Mouse (Mus musculus) liver, embryonic 11.5 days (tissue): Measurements from ENCODE around the gene Alg12. TPM values are rescaled to one million over a fixed set of nuclear protein-coding genes. Genes with fewer than 3 reads are reported as not detected.
"Not testable (repeated sequence)": the region's sequence is repeated elsewhere in the genome, so short reads cannot be mapped to it uniquely, and the experiment has no call there.

Source experiments
- ATAC-seq: fragments of 200-750 bp; cut with Nextera tagmentation; replicated peaks from 2 replicates; pipeline ENCODE4 v1.8.0; 2017; ENCODE audit warnings: moderate number of reproducible peaks, mild to moderate bottlenecking, moderate TSS enrichment, moderate library complexity; ENCODE audit not compliant: low FRiP score
- DNase-seq: peaks from one replicate; pipeline ENCODE4 v3.0.0-alpha.2; 2017; ENCODE audit warnings: low spot score
- H3K27ac ChIP-seq: fragments of 300-500 bp; sonication (generic); 2 replicates; pipeline ENCODE4 v1.5.1; 2014; ENCODE audit warnings: mild to moderate bottlenecking, low read depth, low read length, control low read depth
- H3K27me3 ChIP-seq: fragments of 300-500 bp; sonication (generic); replicated peaks from 2 replicates; pipeline ENCODE4 v1.6.1; 2014; ENCODE audit warnings: low read length, mixed read lengths; ENCODE audit not compliant: control insufficient read depth, insufficient read depth
- H3K36me3 ChIP-seq: fragments of 300-500 bp; sonication (generic); 2 replicates; pipeline ENCODE4 v1.6.1; 2014; ENCODE audit warnings: mild to moderate bottlenecking, low read length, moderate library complexity, mixed read lengths; ENCODE audit not compliant: control insufficient read depth, insufficient read depth
- H3K4me1 ChIP-seq: fragments of 300-500 bp; sonication (generic); replicated peaks from 2 replicates; pipeline ENCODE4 v1.6.1; 2014; ENCODE audit warnings: low read length, mixed read lengths; ENCODE audit not compliant: control insufficient read depth, insufficient read depth
- H3K4me2 ChIP-seq: fragments of 300-500 bp; sonication (generic); 2 replicates; pipeline ENCODE4 v1.6.1; 2014; ENCODE audit warnings: mild to moderate bottlenecking, control low read depth, moderate library complexity
- H3K4me3 ChIP-seq: fragments of 300-500 bp; sonication (generic); 2 replicates; pipeline ENCODE4 v1.5.1; 2014; ENCODE audit warnings: low read depth, low read length, control low read depth
- H3K9ac ChIP-seq: fragments of 300-500 bp; sonication (generic); 2 replicates; pipeline ENCODE4 v1.6.1; 2014; ENCODE audit warnings: low read depth, low read length, control low read depth
- H3K9me3 ChIP-seq: fragments of 300-500 bp; sonication (generic); 2 replicates; pipeline ENCODE4 v1.6.1; 2016; ENCODE audit warnings: low read length, inconsistent platforms, mixed read lengths; ENCODE audit not compliant: control insufficient read depth
- WGBS: fragments of 180-500 bp; shearing (Covaris S2); extraction: QIAGEN DNeasy Blood & Tissue Kit; methylation state at CpG from one replicate; pipeline ENCODE4 v1.1.7; 2014; 5-methylcytosine and 5-hydroxymethylcytosine counted together
- polyA plus RNA-seq: library from polyadenylated mRNA; unstranded; fragments of >200 nt; fragmentation: Nextera tagmentation; extraction: Ambion mirVana; gene quantifications from 2 replicates; pipeline ENCODE4 v1.2.1, GENCODE M21; 2014

Gene Alg12
- polyA plus RNA-seq, 1 experiment from 2014 or later = 13.9 TPM

DNA sequence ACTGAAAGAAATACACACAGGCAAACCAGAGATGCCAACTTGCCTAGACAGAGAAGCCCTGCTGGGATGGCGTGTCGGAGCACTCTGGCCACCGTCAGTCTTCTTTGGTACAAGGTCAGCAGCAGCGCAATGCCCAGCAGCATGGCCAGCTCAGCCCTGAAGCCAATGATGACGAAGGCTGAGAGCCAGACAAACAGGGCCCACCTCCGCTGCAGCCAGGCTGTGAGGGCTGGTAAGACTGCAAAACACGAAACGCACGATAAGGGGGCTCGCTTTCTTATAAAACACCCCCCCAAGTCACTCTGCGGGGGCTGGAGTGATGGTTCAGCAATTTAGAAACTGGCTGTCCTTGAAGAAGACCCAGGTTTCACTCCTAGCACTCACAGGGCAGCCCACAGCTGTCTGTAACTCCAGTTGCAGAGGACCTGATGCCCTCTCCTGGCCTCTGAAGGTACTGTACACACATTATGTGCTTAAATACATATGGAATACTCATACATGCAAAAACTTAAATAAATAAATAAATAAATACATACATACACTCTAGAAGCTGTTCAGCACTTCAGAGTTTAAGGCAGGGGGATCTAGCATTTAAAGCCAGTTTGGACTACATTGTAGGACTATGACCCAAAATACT, 4.6 kb downstream of the Alg12 start:
- Histone ChIP-seq H3K9me3 (no peaks in the 10 kb centered on the region), H3K4me2 (no peak overlapping the region), H3K4me1 (no peaks in the 10 kb centered on the region), H3K27me3 (no peaks in the 10 kb centered on the region), H3K36me3 (peaks cover 18% of the 10 kb centered on the region), H3K27ac (no peak overlapping the region), H3K9ac (no peak overlapping the region), H3K4me3 (no peak overlapping the region)
- DNase-seq = no peak
- ATAC-seq = no peak
- WGBS = 94% methylated on average over 11 of the region's 11 CpGs

DNA sequence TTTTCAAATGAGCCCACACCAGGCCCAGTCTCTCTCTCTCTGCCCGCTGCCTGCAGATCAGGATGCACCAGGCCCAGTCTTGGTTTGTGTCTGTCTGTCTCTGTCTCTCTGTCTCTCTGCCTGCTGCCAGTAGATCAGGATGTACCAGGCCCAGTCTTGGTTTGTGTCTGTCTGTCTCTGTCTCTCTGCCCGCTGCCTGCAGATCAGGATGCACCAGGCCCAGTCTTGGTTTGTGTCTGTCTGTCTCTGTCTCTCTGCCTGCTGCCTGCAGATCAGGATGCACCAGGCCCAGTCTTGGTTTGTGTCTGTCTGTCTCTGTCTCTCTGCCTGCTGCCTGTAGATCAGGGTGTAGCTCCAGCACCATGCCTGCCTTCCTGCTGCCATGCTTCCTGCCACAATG, 5.2 kb downstream of the Alg12 start:
- H3K4me3 ChIP-seq, H3K27me3 ChIP-seq, DNase-seq, H3K4me2 ChIP-seq, H3K9ac ChIP-seq, ATAC-seq, H3K9me3 ChIP-seq, H3K27ac ChIP-seq, H3K4me1 ChIP-seq: not testable (repeated sequence)
- WGBS = 92% methylated on average over 2 of the region's 2 CpGs
- H3K36me3 ChIP-seq = peaks cover 18% of the 10 kb centered on the region

DNA sequence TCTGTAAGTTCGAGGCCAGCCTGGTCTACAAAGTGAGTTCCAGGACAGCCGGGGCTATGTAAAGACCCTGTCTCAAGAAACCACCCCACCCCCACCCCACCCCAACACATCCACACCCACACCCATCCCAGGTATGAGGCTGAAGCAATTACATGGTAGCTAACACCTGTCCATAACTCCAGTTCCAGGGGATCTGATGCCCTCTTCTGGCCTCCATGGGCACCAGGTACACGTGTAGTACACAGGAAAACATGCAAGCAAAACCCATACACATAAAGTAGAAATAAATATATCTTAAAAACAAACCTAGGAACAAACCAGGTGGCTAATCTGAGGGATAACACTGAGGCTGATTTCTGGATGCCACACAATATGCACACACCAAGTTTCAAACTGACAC, 5.9 kb downstream of the Alg12 start:
- H3K9ac ChIP-seq = no peak overlapping the region
- ATAC-seq (no peak), DNase-seq (no peak)
- WGBS = 82% methylated on average over 3 of the region's 3 CpGs
- no peaks in the 10 kb centered on the region for H3K9me3 ChIP-seq
- no peak overlapping the region for H3K27ac ChIP-seq
- no peaks in the 10 kb centered on the region for H3K27me3 ChIP-seq
- H3K4me1 ChIP-seq = no peaks in the 10 kb centered on the region
- no peak overlapping the region for H3K4me3 ChIP-seq
- peaks cover 18% of the 10 kb centered on the region for H3K36me3 ChIP-seq
- no peak overlapping the region for H3K4me2 ChIP-seq

DNA sequence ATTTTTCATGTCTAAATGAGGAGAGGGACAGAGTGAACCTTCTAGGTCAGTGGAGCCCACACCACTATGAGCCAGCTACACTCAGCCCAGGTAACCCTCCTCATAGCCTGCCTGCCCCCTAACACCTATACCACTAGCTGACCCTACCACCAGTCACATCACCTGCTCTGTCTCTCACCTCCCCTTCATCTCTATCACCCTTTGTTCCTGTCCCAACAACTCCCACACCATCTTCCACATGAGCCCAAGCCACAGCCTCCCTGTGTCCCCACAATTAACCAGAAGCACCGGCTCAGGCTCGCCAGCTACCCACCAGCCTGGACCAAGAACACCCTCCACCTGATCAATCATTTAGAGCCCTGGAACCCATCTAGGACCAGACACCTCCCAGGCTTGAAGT, 8.7 kb downstream of the Alg12 start:
- WGBS = 92% methylated on average over 2 of the region's 2 CpGs
- Histone ChIP-seq H3K4me2 (no peak overlapping the region), H3K4me3 (no peak overlapping the region), H3K36me3 (peaks cover 23% of the 10 kb centered on the region), H3K9ac (no peak overlapping the region), H3K9me3 (no peaks in the 10 kb centered on the region), H3K27me3 (no peaks in the 10 kb centered on the region), H3K27ac (no peak overlapping the region), H3K4me1 (no peaks in the 10 kb centered on the region)
- DNase-seq (no peak), ATAC-seq (no peak)

DNA sequence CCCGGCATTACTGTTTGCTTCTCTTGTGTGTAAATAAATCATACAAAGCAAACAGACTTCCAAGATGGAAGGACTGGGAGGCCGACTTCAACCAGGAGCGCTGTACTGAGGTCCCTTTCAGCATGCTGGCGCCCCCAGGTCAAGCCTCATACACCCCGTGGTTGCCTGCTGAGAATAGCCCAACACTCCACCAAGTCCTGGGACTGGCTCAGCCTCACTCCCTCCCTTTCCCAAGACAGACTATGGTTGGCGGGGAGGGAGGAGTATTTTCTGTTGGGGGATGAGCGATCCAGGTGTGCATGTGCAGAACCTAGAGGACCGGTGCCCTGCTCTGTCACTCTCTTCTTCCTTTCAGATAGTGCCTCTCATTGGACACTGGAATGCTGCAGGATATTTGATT, 11.0 kb downstream of the Alg12 start:
- Histone ChIP-seq H3K9me3 (no peaks in the 10 kb centered on the region), H3K36me3 (peaks cover 17% of the 10 kb centered on the region), H3K9ac (no peak overlapping the region), H3K4me1 (no peaks in the 10 kb centered on the region), H3K4me2 (no peak overlapping the region), H3K4me3 (no peak overlapping the region), H3K27ac (no peak overlapping the region), H3K27me3 (no peaks in the 10 kb centered on the region)
- 89% methylated on average over 8 of the region's 8 CpGs for WGBS
- DNase-seq (no peak), ATAC-seq (no peak)

DNA sequence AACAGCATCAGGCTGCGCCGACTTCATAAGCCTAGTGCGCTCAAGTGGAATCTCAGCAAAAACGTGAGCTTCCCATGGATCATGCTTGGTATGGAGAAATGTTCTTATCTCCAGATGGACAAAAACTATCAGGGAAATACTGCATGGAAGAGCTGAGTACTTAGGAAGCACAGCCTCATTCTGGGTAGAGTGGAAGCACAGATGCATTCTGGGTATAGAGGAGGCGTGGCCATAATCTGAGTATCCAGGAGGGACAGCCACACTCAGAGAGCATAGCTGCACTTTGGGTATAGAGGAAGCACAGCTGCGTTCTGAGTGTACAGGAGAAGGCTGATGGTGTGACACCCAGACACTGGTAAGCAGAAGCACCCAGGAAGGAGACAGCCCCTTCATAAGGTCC, 16.8 kb downstream of the Alg12 start:
- H3K9me3 ChIP-seq = no peaks in the 10 kb centered on the region
- DNase-seq (no peak), ATAC-seq (0 out of 2 replicates have a peak, but pooled peaks have one; percentile 25)
- H3K4me2 ChIP-seq = no peak overlapping the region
- WGBS = 83% methylated on average over 6 of the region's 6 CpGs
- no peaks in the 10 kb centered on the region for H3K4me1 ChIP-seq
- peaks cover 15% of the 10 kb centered on the region for H3K36me3 ChIP-seq
- no peak overlapping the region for H3K4me3 ChIP-seq
- H3K27me3 ChIP-seq = no peaks in the 10 kb centered on the region
- H3K9ac ChIP-seq = no peak overlapping the region
- H3K27ac ChIP-seq = no peak overlapping the region

DNA sequence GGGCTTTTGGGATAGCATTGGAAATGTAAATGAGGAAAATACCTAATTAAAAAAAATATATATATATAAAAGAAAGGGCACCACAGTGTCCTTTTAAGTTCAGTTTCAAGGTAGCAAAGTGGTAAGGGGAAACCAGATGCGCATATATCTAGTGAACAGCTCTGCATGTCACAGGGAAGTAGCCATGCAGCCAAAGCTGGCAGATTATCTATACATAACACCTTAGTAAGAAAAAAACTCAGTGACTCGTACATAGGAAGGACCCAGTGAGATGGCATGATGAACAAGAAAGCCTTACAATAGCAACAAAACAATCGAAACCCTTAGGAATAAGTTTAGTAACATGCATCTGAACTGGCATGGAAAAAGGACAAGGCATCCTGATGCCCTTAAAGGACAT, 17.2 kb downstream of the Alg12 start:
- DNase-seq (no peak), ATAC-seq (no peak)
- H3K4me2 ChIP-seq = no peak overlapping the region
- H3K27me3 ChIP-seq = no peaks in the 10 kb centered on the region
- no peaks in the 10 kb centered on the region for H3K9me3 ChIP-seq
- H3K4me3 ChIP-seq = no peak overlapping the region
- no peaks in the 10 kb centered on the region for H3K4me1 ChIP-seq
- H3K36me3 ChIP-seq = peaks cover 15% of the 10 kb centered on the region
- no peak overlapping the region for H3K9ac ChIP-seq
- no peak overlapping the region for H3K27ac ChIP-seq
- WGBS = 82% methylated on average over 3 of the region's 3 CpGs

DNA sequence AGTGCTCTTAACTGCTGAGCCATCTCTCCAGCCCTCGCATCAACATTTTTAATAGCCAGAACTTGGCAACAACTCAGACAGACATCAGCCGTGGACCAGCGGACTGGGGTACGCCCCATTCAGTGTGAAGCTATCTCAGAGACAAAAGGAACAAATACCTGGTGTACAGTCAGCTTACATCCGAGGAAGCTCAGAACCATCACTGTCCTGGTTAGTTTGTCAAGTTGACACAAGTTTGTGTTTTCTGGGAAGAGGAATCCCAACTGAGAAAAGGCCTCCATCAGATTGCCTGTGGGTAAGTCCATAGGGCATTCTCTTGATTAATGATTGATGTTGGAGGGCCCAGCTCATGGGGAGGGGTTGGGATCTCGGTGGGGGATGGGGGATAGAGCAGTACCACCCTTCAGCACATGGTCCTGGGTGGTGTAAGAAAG, 18.2 kb downstream of the Alg12 start:
- H3K4me2 ChIP-seq = no peak overlapping the region
- H3K9me3 ChIP-seq = no peaks in the 10 kb centered on the region
- ATAC-seq = peak; percentile 68; the same call in 1 of the 2 replicates
- no peaks in the 10 kb centered on the region for H3K4me1 ChIP-seq
- no peak for DNase-seq
- 65% methylated on average over 6 of the region's 6 CpGs for WGBS
- H3K36me3 ChIP-seq = peaks cover 9% of the 10 kb centered on the region
- H3K27ac ChIP-seq = peak overlapping the region; percentile 52; the same call in 1 of the 2 replicates
- no peaks in the 10 kb centered on the region for H3K27me3 ChIP-seq
- no peak overlapping the region for H3K9ac ChIP-seq
- no peak overlapping the region for H3K4me3 ChIP-seq

DNA sequence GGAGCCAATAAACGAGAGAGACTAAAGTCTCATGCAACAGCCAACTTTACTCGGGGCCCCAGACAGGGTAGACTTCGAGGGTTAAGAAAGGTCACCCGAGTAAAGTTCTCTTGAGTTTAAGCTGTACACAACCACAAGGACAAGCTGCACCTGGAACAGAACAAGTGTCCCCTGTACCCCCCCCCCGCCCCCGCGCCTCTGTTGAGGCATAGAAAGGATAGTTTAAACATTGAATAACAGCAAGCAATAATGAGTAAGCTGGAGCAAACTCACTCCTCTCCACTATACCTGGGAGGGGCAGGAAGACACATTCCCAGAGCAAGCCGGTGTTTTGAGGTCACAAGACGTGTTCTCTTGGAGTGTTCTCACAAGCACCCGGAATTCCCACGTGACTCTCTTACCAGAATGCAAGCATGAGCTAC, 19.2 kb downstream of the Alg12 start:
- ATAC-seq (no peak), DNase-seq (no peak)
- WGBS = 79% methylated on average over 11 of the region's 11 CpGs
- Histone ChIP-seq H3K27ac (peak overlapping the region; percentile 52; the same call in 1 of the 2 replicates), H3K9me3 (no peaks in the 10 kb centered on the region), H3K4me3 (no peak overlapping the region), H3K9ac (no peak overlapping the region), H3K36me3 (0 out of 2 replicates have a peak, but pooled peaks cover 2% of the 10 kb centered on the region), H3K27me3 (no peaks in the 10 kb centered on the region), H3K4me2 (no peak overlapping the region), H3K4me1 (no peaks in the 10 kb centered on the region)
